Mouse (Mus musculus): ENCODE measurements around the gene Cadm3. TPM values are rescaled to one million over a fixed set of nuclear protein-coding genes. Genes with fewer than 3 reads are reported as not detected.

The Cadm3 gene
- polyA plus RNA-seq, 1 experiment from 2014 or later, result not detected

- H3K79me2 ChIP-seq (ENCODE audit: inconsistent target), result no peaks in the 10 kb centered on the region
- WGBS (ENCODE audit: missing documents), result 83% methylated on average over 4 of the region's 4 CpGs
These were observed 22.4 kb downstream of the Cadm3 start for GRCm38 (mm10) chr1:173345112-173345511.

DNA sequence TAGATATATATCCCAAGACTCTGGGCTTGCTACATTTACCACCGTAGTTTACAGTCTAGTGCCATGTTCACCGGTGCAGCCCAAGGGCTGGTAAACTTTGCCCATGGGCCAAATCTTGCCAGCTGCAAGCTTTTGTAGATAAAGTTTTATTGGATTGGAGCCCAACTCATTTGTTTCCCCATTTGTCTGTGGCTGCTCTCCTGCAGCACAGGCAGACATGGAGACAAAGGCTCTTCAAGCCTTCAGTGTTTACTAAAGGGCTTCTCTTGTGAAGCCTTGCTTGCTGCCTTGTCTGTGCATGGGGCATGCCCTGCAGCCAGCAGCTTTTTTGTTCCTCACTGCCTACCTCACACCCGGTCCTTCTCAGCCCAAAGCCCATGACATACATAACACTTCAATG is 23.6 kb downstream of the Cadm3 start:
- Histone ChIP-seq H3K27ac (no peak overlapping the region), H3K4me3 (ENCODE audit: inconsistent target) (no peak overlapping the region), H3K79me2 (ENCODE audit: inconsistent target) (no peaks in the 10 kb centered on the region), H3K36me3 (ENCODE audit: inconsistent target) (no peaks in the 10 kb centered on the region)
- 75% methylated on average over 3 of the region's 3 CpGs for WGBS (ENCODE audit: missing documents)

More at GRCm38 (mm10) chr1:173345112-173345511, 22.4 kb downstream of the Cadm3 start:
- Histone ChIP-seq H3K27ac (no peak overlapping the region), H3K36me3 (ENCODE audit: inconsistent target) (no peaks in the 10 kb centered on the region), H3K4me3 (ENCODE audit: inconsistent target) (no peak overlapping the region)

DNA sequence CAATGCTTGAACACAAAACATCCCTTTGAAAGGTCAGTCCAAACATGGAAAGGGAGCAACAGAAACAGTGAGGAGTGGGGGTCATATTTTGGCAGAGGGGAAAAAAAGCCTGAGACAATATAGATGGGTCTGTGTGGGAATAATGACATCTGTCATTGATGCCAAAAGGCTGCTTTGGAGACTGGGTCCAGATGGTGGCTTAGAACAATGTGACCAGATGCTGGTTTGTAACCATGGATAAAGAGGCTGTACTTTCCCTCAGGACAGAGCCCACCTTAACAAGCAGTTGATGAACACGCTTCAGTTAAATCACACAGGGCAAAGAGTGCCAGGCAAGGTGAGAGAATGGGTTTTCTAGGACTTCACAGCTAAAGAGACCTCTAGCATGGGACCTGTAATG is 25.1 kb downstream of the Cadm3 start:
- WGBS (ENCODE audit: missing documents), result 100% methylated on average over 1 of the region's 1 CpGs
- Histone ChIP-seq H3K4me3 (ENCODE audit: inconsistent target) (no peak overlapping the region), H3K79me2 (ENCODE audit: inconsistent target) (no peaks in the 10 kb centered on the region), H3K36me3 (ENCODE audit: inconsistent target) (no peaks in the 10 kb centered on the region), H3K27ac (no peak overlapping the region)

GRCm38 (mm10) chr1:173339543-173339942 is 28.0 kb downstream of the Cadm3 start:
- Histone ChIP-seq H3K79me2 (ENCODE audit: inconsistent target) (no peaks in the 10 kb centered on the region), H3K4me3 (ENCODE audit: inconsistent target) (no peak overlapping the region), H3K27ac (no peak overlapping the region), H3K36me3 (ENCODE audit: inconsistent target) (no peaks in the 10 kb centered on the region)
- WGBS (ENCODE audit: missing documents), result 11% methylated on average over 2 of the region's 2 CpGs

DNA sequence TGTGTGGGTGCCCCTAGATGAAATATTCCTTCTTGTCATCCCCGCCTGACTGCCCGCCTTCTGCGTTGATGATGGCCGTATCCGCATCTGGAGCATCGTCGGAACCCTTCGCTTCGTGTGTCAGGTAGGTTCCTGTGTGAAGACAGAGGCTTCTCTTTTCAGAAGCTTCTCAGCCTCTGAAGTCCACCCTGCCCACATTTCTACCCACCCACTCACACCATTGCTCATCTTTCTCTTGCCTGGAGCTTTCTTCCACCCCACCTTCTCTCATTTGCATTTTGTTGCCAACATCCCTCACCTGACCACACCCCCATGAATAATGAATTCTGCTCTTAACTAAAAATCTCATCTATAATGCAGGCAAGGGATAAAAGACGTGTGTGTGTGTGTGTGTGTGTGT is 30.5 kb downstream of the Cadm3 start:
- H3K79me2 ChIP-seq (ENCODE audit: inconsistent target), result no peaks in the 10 kb centered on the region
- WGBS (ENCODE audit: missing documents), result 97% methylated on average over 9 of the region's 10 CpGs
- H3K4me3 ChIP-seq (ENCODE audit: inconsistent target), result no peak overlapping the region
- H3K36me3 ChIP-seq (ENCODE audit: inconsistent target), result no peaks in the 10 kb centered on the region
- no peak overlapping the region for H3K27ac ChIP-seq

DNA sequence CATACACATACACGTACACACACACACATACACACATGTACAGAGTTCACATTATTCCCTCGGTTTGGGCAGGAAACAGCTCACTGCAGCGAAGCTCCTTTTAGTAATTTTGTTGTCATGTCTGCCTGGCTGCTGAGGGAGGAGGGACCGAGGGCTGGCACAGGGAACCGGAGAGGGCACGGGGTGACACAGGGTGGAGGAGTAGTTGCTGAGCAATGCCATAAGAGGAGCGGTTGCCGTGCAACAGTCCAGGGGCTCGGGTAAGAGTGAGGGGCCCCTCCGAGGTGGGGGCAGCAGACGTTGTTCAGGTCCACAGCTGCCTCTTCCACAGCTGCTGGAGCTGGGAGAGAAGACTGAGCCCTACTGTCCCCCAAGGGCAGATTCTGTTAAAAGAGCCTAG is 31.6 kb downstream of the Cadm3 start:
- Histone ChIP-seq H3K4me3 (ENCODE audit: inconsistent target) (no peak overlapping the region), H3K36me3 (ENCODE audit: inconsistent target) (no peaks in the 10 kb centered on the region), H3K27ac (no peak overlapping the region), H3K79me2 (ENCODE audit: inconsistent target) (no peaks in the 10 kb centered on the region)
- WGBS (ENCODE audit: missing documents), result 81% methylated on average over 9 of the region's 11 CpGs

DNA sequence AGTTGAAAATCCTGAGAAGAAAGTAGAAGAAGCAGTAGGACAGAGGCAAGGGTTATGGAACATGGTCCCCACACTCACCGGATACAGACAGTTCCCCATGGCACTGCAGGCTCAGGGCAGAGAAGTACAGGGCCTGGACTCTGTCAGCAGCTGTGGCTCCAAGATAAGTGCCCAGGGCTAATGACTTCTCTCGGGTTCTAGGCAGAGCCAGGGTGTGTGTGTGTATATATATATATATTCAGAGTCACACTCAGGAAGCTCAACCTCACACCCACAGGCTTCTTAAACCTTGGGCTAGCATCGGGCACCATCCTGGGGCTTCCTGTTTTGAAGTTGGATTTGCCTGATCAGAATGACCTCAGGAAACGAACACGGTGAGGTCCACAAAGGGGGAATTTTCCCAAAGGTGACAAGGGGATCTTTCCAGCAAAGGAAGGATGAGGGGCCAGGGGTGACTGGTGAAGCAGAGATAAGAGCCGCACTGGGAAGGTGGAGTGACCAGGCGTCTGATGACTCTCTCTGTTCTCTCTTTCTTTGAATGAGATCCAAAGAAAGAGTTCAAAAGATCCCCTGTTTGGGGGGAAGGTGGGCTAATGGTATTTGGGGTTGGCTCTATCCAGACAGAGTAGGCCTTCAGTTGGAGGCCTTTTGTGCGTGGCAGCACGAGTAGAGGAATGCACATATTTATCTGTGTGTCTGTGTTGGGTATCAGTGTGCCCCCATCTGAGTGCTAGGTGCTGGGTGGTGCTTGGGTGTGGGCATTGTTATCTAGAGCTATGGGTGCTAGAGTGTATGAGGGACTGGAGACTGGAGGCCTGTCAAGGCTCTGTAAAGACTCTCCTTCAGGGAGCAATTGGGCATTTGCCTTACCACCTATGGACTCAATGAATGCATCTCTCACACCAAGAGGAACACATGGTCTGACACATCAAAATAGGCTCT is 33.9 kb downstream of the Cadm3 start, which contains the start of gene Ackr1:
Gene Ackr1, minus strand, starts transcription at position 439 of the 942 bp plus-strand sequence.
- 44% methylated on average over 9 of the region's 9 CpGs for WGBS (ENCODE audit: missing documents)
- no peaks in the 10 kb centered on the region for H3K36me3 ChIP-seq (ENCODE audit: inconsistent target)
- H3K27ac ChIP-seq, result no peak within 1 kb of the TSS
- H3K79me2 ChIP-seq (ENCODE audit: inconsistent target), result no peaks in the 10 kb centered on the region
- H3K4me3 ChIP-seq (ENCODE audit: inconsistent target), result no peak within 1 kb of the TSS

DNA sequence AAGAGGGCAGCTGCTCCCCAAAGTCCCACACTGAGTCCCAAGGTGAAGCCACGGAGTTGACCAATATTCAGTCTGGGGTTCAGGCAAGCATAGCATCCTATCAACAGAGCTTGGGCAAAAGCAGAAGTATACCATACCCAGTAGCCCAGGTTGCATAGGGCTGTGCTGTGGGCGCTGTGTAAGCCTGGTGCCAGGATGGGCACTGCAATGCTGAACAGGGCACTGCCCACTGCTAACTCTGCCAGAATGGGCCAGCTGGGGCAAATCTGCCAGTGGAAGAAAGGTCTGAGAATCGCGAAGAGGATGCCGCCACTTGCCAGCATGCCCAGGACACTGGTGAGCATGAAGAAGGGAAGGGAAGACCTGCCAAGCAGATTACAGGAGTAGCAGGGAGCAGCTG is 35.1 kb downstream of the Cadm3 start:
- H3K79me2 ChIP-seq (ENCODE audit: inconsistent target), result no peaks in the 10 kb centered on the region
- no peak overlapping the region for H3K27ac ChIP-seq
- no peaks in the 10 kb centered on the region for H3K36me3 ChIP-seq (ENCODE audit: inconsistent target)
- H3K4me3 ChIP-seq (ENCODE audit: inconsistent target), result no peak overlapping the region
- WGBS (ENCODE audit: missing documents), result 93% methylated on average over 5 of the region's 5 CpGs

- Histone ChIP-seq H3K27ac (no peak overlapping the region), H3K4me3 (ENCODE audit: inconsistent target) (no peak overlapping the region), H3K36me3 (ENCODE audit: inconsistent target) (no peaks in the 10 kb centered on the region), H3K79me2 (ENCODE audit: inconsistent target) (no peaks in the 10 kb centered on the region)
- 78% methylated on average over 5 of the region's 5 CpGs for WGBS (ENCODE audit: missing documents)
These were observed 37.8 kb downstream of the Cadm3 start for GRCm38 (mm10) chr1:173329743-173330142.

DNA sequence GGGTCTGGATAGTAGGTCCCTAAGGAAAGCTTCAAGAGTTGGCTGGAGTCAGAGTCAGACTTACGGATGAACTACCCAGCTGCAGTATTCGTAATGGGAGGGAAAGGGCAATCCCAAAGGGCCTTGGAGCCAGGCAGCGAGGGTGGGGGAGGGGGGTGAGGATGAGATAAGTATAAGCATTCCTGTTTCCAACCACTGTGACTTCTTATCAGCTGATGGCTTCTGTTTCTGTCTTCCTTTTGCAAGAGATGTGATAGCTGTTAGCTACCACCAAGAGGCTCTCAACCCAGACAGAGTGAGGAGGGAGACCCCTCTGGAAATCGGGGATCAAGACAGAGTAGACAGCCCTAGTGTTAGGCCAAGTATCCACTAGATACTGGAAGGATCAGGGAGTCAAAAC is 38.3 kb downstream of the Cadm3 start:
- 50% methylated on average over 4 of the region's 4 CpGs for WGBS (ENCODE audit: missing documents)
- Histone ChIP-seq H3K4me3 (ENCODE audit: inconsistent target) (no peak overlapping the region), H3K27ac (no peak overlapping the region)

DNA sequence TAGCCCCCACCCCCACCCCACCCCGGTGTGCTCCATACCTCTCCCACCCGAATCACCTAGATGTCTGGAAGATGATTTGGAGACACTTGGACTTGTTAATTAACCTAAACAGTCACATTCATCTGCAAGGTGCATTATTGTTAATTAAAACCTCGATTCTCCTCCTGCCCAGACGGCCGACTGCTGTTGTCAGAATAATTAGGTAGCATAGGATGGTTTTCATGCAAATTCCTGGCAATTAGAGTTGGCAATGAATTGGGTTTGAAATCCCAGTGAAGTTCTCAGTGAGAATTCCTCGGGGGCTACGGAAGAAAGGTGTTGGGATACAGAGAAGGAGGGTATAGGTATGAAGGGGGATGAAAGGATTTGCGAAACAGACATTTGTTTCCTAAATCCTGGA is 39.0 kb downstream of the Cadm3 start:
- Histone ChIP-seq H3K36me3 (ENCODE audit: inconsistent target) (no peaks in the 10 kb centered on the region), H3K79me2 (ENCODE audit: inconsistent target) (no peaks in the 10 kb centered on the region), H3K4me3 (ENCODE audit: inconsistent target) (no peak overlapping the region), H3K27ac (no peak overlapping the region)
- 88% methylated on average over 8 of the region's 8 CpGs for whole genome bisulfite sequencing (ENCODE audit: missing documents)

More for the DNA sequence above, 38.3 kb downstream of the Cadm3 start:
- Histone ChIP-seq H3K79me2 (ENCODE audit: inconsistent target) (no peaks in the 10 kb centered on the region), H3K36me3 (ENCODE audit: inconsistent target) (no peaks in the 10 kb centered on the region)

DNA sequence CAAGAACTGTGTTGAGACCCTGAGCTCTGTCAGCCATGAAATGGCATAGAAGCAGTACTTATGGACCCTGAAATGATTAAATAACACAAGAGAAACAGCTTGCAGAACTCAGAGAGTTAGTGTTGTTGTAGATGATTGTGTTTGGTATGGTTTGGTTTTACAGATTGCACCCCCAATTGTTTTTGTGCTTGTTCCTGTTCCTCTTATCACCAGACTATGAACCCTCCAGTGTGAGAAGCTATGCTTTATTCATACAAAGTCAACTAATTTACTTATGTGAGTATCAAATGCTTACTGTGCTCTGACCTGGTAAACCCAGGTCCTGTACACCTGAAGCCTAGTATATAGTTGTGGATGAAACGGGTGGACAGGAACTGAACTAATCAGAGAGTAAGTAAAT is 40.9 kb downstream of the Cadm3 start:
- H3K4me3 ChIP-seq (ENCODE audit: inconsistent target), result no peak overlapping the region
- H3K36me3 ChIP-seq (ENCODE audit: inconsistent target), result no peaks in the 10 kb centered on the region
- WGBS (ENCODE audit: missing documents), result 85% methylated on average over 1 of the region's 1 CpGs
- no peak overlapping the region for H3K27ac ChIP-seq
- H3K79me2 ChIP-seq (ENCODE audit: inconsistent target), result no peaks in the 10 kb centered on the region

DNA sequence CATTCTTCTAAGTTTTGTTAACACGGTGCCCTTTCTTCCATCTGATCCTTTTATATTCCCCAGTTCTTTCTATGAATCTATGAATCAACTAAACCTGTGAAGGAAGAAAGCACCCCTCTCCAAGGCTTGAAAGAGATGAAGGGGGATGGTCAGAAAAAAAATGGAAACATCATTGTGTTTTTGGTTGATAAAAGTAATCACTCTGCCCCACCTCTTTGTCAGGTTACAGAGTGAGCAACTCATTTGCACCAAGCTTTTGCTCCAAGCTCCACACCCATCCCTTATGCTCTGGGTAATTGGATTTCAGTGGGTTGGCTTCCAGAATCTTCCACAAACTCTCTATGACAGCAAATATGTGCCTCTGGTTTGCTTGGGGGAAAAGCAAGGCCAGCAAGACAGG is 42.1 kb downstream of the Cadm3 start:
- 75% methylated on average over 1 of the region's 1 CpGs for WGBS (ENCODE audit: missing documents)
- Histone ChIP-seq H3K79me2 (ENCODE audit: inconsistent target) (no peaks in the 10 kb centered on the region), H3K4me3 (ENCODE audit: inconsistent target) (no peak overlapping the region), H3K27ac (no peak overlapping the region), H3K36me3 (ENCODE audit: inconsistent target) (no peaks in the 10 kb centered on the region)

DNA sequence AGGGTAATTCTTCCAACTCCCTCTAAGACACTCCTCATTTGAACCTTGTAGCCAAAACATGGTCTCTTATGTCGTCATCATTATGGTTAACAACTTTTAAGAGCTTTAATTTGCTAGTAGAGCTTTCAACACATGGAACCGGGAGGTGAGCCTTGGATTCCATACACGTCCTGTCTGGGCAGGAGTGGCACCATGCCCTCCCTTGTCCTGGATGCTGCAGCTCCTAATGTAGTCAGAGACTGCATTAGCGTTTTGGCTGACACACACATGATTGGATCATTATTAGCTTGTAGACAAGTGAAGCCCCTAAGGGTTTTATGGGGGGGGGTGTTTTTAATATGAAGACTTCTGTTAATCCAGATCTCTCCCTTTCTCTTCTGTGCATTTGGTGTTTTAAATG is 42.5 kb downstream of the Cadm3 start:
- Histone ChIP-seq H3K4me3 (ENCODE audit: inconsistent target) (no peak overlapping the region), H3K36me3 (ENCODE audit: inconsistent target) (no peaks in the 10 kb centered on the region), H3K27ac (no peak overlapping the region), H3K79me2 (ENCODE audit: inconsistent target) (no peaks in the 10 kb centered on the region)
- WGBS (ENCODE audit: missing documents), result 82% methylated on average over 4 of the region's 4 CpGs

- Histone ChIP-seq H3K79me2 (ENCODE audit: inconsistent target) (no peaks in the 10 kb centered on the region), H3K4me3 (ENCODE audit: inconsistent target) (no peak overlapping the region), H3K27ac (no peak overlapping the region), H3K36me3 (ENCODE audit: inconsistent target) (no peaks in the 10 kb centered on the region)
- WGBS (ENCODE audit: missing documents), result 40% methylated on average over 5 of the region's 5 CpGs
These were observed 43.5 kb downstream of the Cadm3 start for GRCm38 (mm10) chr1:173323839-173324585.
